Comparison of ENCODE assay signal across 8 mouse cellular contexts in genomic region chr7:16613461-16614170, GRCm38 (mm10). TPM values are rescaled to one million over a fixed set of nuclear protein-coding genes. Genes with fewer than 3 reads are reported as not detected.
DNase-seq lines count a peak whose midpoint lies in the region; ATAC-seq and TF ChIP-seq lines count a peak whose summit lies in the region.

No protein-coding gene starts in this region.

- peak overlapping the region; percentile 4; the same call in 1 of the 2 replicates for H3K27ac ChIP-seq in kidney, adult 2 months (ENCODE audit: insufficient read depth, low read depth, low read length)
- H3K27ac ChIP-seq in CH12.LX (ENCODE audit: insufficient read depth, low read depth) = no peak overlapping the region
- peak overlapping the region; percentile 100 for H3K27ac ChIP-seq in heart, embryonic 16.5 days (ENCODE audit: low read length)
- H3K27ac ChIP-seq in liver, embryonic 14.5 days = no peak overlapping the region
- no peak overlapping the region for H3K27ac ChIP-seq in small intestine, adult 2 months (ENCODE audit: insufficient read depth, low read depth, low read length)

- DNase-seq in kidney, adult 2 months = no peak
- DNase-seq in kidney, adult 11 months = no peak
- DNase-seq in CH12.LX (ENCODE audit: extremely low read depth) = peak; percentile 13
- peak; percentile 48 for DNase-seq in cerebellum, adult 8-10 months
- DNase-seq in liver, embryonic 14.5 days (ENCODE audit: low read depth in 3 of 3, low spot score in 3 of 3) = no peak
- DNase-seq in gastrocnemius, postnatal 36 days = no peak

- H3K4me2 ChIP-seq in CH12.LX (ENCODE audit: insufficient read depth, low read depth, poor library complexity, severe bottlenecking) = peak overlapping the region; percentile 62
- peak overlapping the region; percentile 74 for H3K4me2 ChIP-seq in heart, embryonic 16.5 days (ENCODE audit: low read depth, low read length)
- peak overlapping the region; percentile 88 for H3K4me2 ChIP-seq in liver, embryonic 14.5 days (ENCODE audit: low read depth)

- H3K9me3 ChIP-seq in CH12.LX (replicated peaks; ENCODE audit: low read length) = no peaks in the 10 kb centered on the region
- H3K9me3 ChIP-seq in heart, embryonic 16.5 days (replicated peaks; ENCODE audit: control insufficient read depth, low read length) = no peaks in the 10 kb centered on the region
- H3K9me3 ChIP-seq in liver, embryonic 14.5 days (ENCODE audit: control insufficient read depth, low read length) = no peaks in the 10 kb centered on the region

- peak overlapping the region; percentile 95 for H3K9ac ChIP-seq in CH12.LX (ENCODE audit: insufficient read depth, low read depth)
- H3K9ac ChIP-seq in heart, embryonic 16.5 days (ENCODE audit: low read length) = peak overlapping the region; percentile 97
- peak overlapping the region; percentile 81 for H3K9ac ChIP-seq in liver, embryonic 14.5 days (replicated peaks)

- TF ChIP-seq RAD21 in CH12.LX (IDR thresholded peaks at IDR 0.05; ENCODE audit: low read depth, low read length) = no peak

- peak overlapping the region; percentile 85 for H3K4me3 ChIP-seq in kidney, adult 2 months (ENCODE audit: insufficient read depth, low read depth, low read length)
- H3K4me3 ChIP-seq in CH12.LX (replicated peaks in 1 of 3; ENCODE audit: low read depth in 2 of 3, low read length in 2 of 3, poor library complexity in 1 of 3) = peak overlapping the region; percentile 70 to 100 (median 86)
- H3K4me3 ChIP-seq in heart, embryonic 16.5 days (ENCODE audit: low read length) = peak overlapping the region; percentile 87
- H3K4me3 ChIP-seq in liver, embryonic 14.5 days (ENCODE audit: insufficient read depth in 1 of 2, low read depth in 2 of 2, low read length in 2 of 2) = peak overlapping the region; percentile 61 to 82
- peak overlapping the region; percentile 72 for H3K4me3 ChIP-seq in small intestine, adult 2 months (ENCODE audit: low read depth, low read length)

- no peaks in the 10 kb centered on the region for H3K27me3 ChIP-seq in kidney, adult 2 months (replicated peaks; ENCODE audit: control insufficient read depth, insufficient read depth, low read length)
- H3K27me3 ChIP-seq in CH12.LX (replicated peaks) = peaks cover 4% of the 10 kb centered on the region
- no peaks in the 10 kb centered on the region for H3K27me3 ChIP-seq in heart, embryonic 16.5 days (ENCODE audit: control insufficient read depth, insufficient read depth, low read length)
- peaks cover 4% of the 10 kb centered on the region; the same call in 1 of the 2 replicates for H3K27me3 ChIP-seq in liver, embryonic 14.5 days (ENCODE audit: control insufficient read depth, insufficient read depth, low read length)
- H3K27me3 ChIP-seq in small intestine, adult 2 months (ENCODE audit: control insufficient read depth, insufficient read depth, low read length) = peaks cover 2% of the 10 kb centered on the region; the same call in 1 of the 2 replicates

- no peak for ATAC-seq in heart, embryonic 16.5 days (replicated peaks; ENCODE audit: extremely low read depth, insufficient read depth, low FRiP score)
- ATAC-seq in liver, embryonic 14.5 days (ENCODE audit: insufficient read depth) = no peak

- peaks cover 28% of the 10 kb centered on the region for H3K4me1 ChIP-seq in kidney, adult 2 months (ENCODE audit: control insufficient read depth, insufficient read depth, low read length)
- H3K4me1 ChIP-seq in CH12.LX (ENCODE audit: control insufficient read depth in 1 of 2, insufficient read depth in 2 of 2) = peaks cover 3 to 53% of the 10 kb centered on the region in 2 experiments; a peak in 3 of 4 replicates
- peaks cover 54% of the 10 kb centered on the region for H3K4me1 ChIP-seq in heart, embryonic 16.5 days (ENCODE audit: control insufficient read depth, insufficient read depth, low read length)
- H3K4me1 ChIP-seq in liver, embryonic 14.5 days (replicated peaks; ENCODE audit: control insufficient read depth in 2 of 2, insufficient read depth in 2 of 2, low read length in 1 of 2) = peaks cover 3 to 20% of the 10 kb centered on the region in 2 experiments; a peak in 3 of 4 replicates
- peaks cover 6% of the 10 kb centered on the region; the same call in 1 of the 2 replicates for H3K4me1 ChIP-seq in small intestine, adult 2 months (ENCODE audit: control insufficient read depth, insufficient read depth, insufficient read length, low read length)

- in situ Hi-C loops in CH12.LX (cut with MboI; ENCODE audit: low pct_ligation_motif_present, low pct_unique_long_range_greater_than_20kb, low sequenced_read_pairs) = loop anchor here (5.0 kb wide), 1 partner anchor 36 kb away; no protein-coding TSS in a partner anchor

- TF ChIP-seq EP300 in CH12.LX (IDR thresholded peaks at IDR 0.05; ENCODE audit: low read length) = no peak
- no peak for TF ChIP-seq EP300 in liver, embryonic 14.5 days (IDR thresholded peaks at IDR 0.05; ENCODE audit: low read depth)

- no peak for TF ChIP-seq POLR2A in kidney, adult 2 months (IDR thresholded peaks at IDR 0.05; ENCODE audit: low read depth, low read length)
- TF ChIP-seq POLR2A in CH12.LX (IDR thresholded peaks at IDR 0.05; ENCODE audit: low read depth, low read length) = no peak
- TF ChIP-seq POLR2A in small intestine, adult 2 months (IDR thresholded peaks at IDR 0.05; ENCODE audit: low read depth, low read length) = no peak

- H3K79me2 ChIP-seq in CH12.LX (replicated peaks; ENCODE audit: control insufficient read depth, extremely low read depth, insufficient read depth, poor library complexity, severe bottlenecking) = peaks cover 24% of the 10 kb centered on the region

- no peaks in the 10 kb centered on the region for H3K36me3 ChIP-seq in kidney, adult 2 months (ENCODE audit: control insufficient read depth, insufficient read depth, low read length)
- peaks cover 0 to 10% of the 10 kb centered on the region in 2 experiments for H3K36me3 ChIP-seq in CH12.LX (replicated peaks in 1 of 2; ENCODE audit: control insufficient read depth in 1 of 2, insufficient read depth in 1 of 2, low read length in 1 of 2)
- H3K36me3 ChIP-seq in heart, embryonic 16.5 days (ENCODE audit: control insufficient read depth, insufficient read depth) = no peaks in the 10 kb centered on the region
- H3K36me3 ChIP-seq in liver, embryonic 14.5 days (replicated peaks; ENCODE audit: control insufficient read depth, insufficient read depth, low read depth) = no peaks in the 10 kb centered on the region
- no peaks in the 10 kb centered on the region for H3K36me3 ChIP-seq in small intestine, adult 2 months (ENCODE audit: control insufficient read depth, insufficient read depth, low read length)

- WGBS in kidney, adult 2 months = 7% methylated on average over 20 of the region's 20 CpGs
- WGBS in heart, embryonic 16.5 days = 2% methylated on average over 20 of the region's 20 CpGs
- WGBS in liver, embryonic 14.5 days (ENCODE audit: insufficient replicate concordance) = 7% methylated on average over 20 of the region's 20 CpGs
- 9% methylated on average over 20 of the region's 20 CpGs for WGBS in small intestine, adult 2 months

- dilution Hi-C loops in CH12.LX (cut with MboI; ENCODE audit: extremely low pct_ligation_motif_present, extremely low pct_unique_long_range_greater_than_20kb, low sequenced_read_pairs) = no loop called here

- no peak for TF ChIP-seq CTCF in kidney, adult 2 months (conservative IDR thresholded peaks at IDR 0.05; ENCODE audit: insufficient read depth, insufficient read length, low read depth, low read length)
- TF ChIP-seq CTCF in CH12.LX (conservative IDR thresholded peaks at IDR 0.05 in 1 of 2, IDR thresholded peaks at IDR 0.05 in 1 of 2; ENCODE audit: low read depth in 2 of 2, low read length in 2 of 2) = no peak
- TF ChIP-seq CTCF in liver, embryonic 14.5 days (IDR thresholded peaks at IDR 0.05; ENCODE audit: low read depth) = no peak
- no peak for TF ChIP-seq CTCF in small intestine, adult 2 months (IDR thresholded peaks at IDR 0.05; ENCODE audit: extremely low read depth, insufficient read length, insufficient replicate concordance, low read depth, low read length)

- intact Hi-C loops in gastrocnemius, postnatal 36 days (cut with DNase I) = loop anchor here (5.0 to 10.0 kb wide), 2 partner anchors 36 to 319 kb away; no protein-coding TSS in a partner anchor

TF ChIP-seq in CH12.LX, 34 proteins besides CTCF, POLR2A, EP300 and RAD21:
- peak; percentile 28; the same call in 1 of the 2 replicates for TF ChIP-seq SIN3A (IDR thresholded peaks at IDR 0.05; ENCODE audit: low read length)
- no peak for TF ChIP-seq ZNF384 (IDR thresholded peaks at IDR 0.05; ENCODE audit: low read depth, low read length)

RNA-seq across cellular contexts. Expression of gene Arhgap35, which starts 1.2 kb away (rescaled TPM):
- polyA plus RNA-seq in kidney, adult 2 months (2012; rRNA removed) = 25.7 and 28.6 TPM in 2 replicates
- 5.2 and 5.3 TPM in 2 replicates for total RNA-seq in CH12.LX (2012; rRNA removed)
- total RNA-seq in CH12.LX (2014; rRNA removed) = 2.7 and 3.0 TPM in 2 replicates
- polyA plus RNA-seq in CH12.LX (2012; ENCODE audit: insufficient read length, low read depth) = 6.0 and 7.2 TPM in 2 replicates
- polyA plus RNA-seq in heart, embryonic 16.5 days (2015; fragmentation: Nextera tagmentation; extraction: Ambion mirVana) = 12.9 and 16.0 TPM in 2 replicates
- polyA plus RNA-seq in liver, embryonic 14.5 days (2012; rRNA removed) = 2.1 and 2.3 TPM in 2 replicates
- 2.0 and 2.2 TPM in 2 replicates for polyA plus RNA-seq in liver, embryonic 14.5 days (2014; fragmentation: Nextera tagmentation; extraction: Ambion mirVana)
- polyA plus RNA-seq in small intestine, adult 2 months (2012; rRNA removed) = 3.6 and 11.6 TPM in 2 replicates
- total RNA-seq in gastrocnemius, postnatal 36 days (2021) = 10 to 100 TPM; 16.1 to 16.3 TPM

Comparison
In these comparisons a context has a peak if more than half of its experiments do, and no peak if none do; other contexts are left out.
1. DNase-seq: peak in CH12.LX (single experiment) and cerebellum, adult 8-10 months (single experiment); none in kidney, adult 2 months (single experiment), kidney, adult 11 months (single experiment), liver, embryonic 14.5 days (0 of 3) and gastrocnemius, postnatal 36 days (0 of 2).
2. H3K27ac ChIP-seq: peak in kidney, adult 2 months (single experiment) and heart, embryonic 16.5 days (single experiment); none in CH12.LX (single experiment), liver, embryonic 14.5 days (single experiment) and small intestine, adult 2 months (single experiment).
3. Peak in every context shown above with its lines, with median percentiles within 50 percentile points of each other: H3K4me3 ChIP-seq, H3K4me2 ChIP-seq and H3K9ac ChIP-seq.